ENCODE assay signal across 8 mouse cellular contexts in the genomic region with DNA sequence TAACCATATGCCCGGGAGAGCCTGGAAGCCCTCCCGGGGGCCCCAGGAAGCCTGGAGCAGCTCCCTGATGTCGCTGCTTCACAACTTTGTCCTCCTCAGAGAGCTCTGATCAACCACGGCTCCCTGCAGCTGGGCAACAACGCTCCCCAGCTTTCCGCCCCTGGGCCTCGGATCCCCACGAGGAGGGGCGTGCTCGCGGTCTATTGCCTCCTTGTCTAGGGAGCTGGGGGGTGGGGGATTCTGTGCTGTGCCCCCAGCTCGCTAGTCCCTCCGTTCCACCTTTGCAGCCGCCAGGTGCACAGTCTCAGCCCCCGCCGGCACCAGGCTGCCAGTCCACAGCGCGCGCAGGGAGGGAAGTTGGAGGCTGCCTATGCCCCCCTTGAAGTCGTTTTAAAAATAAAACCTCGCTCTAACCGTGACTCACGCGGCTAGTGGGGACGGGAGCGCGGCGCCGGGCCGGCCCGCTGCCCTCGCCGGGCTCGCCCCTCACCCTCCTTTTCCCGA. TPM values are rescaled to one million over a fixed set of nuclear protein-coding genes. Genes with fewer than 3 reads are reported as not detected.
DNase-seq lines count a peak whose midpoint lies in the region; ATAC-seq lines count a peak whose summit lies in the region.

No protein-coding gene starts in this region.

- H3K9ac ChIP-seq in forebrain, embryonic 14.5 days (ENCODE audit: low read length) = peak overlapping the region; percentile 84
- H3K9ac ChIP-seq in liver, embryonic 11.5 days (ENCODE audit: low read depth, low read length) = peak overlapping the region; percentile 26; the same call in 1 of the 2 replicates
- peak overlapping the region; percentile 58 for H3K9ac ChIP-seq in stomach, embryonic 15.5 days

- H3K4me1 ChIP-seq in forebrain, embryonic 14.5 days (ENCODE audit: control insufficient read depth, insufficient read depth, low read length) = peaks cover 19% of the 10 kb centered on the region
- H3K4me1 ChIP-seq in liver, embryonic 11.5 days (replicated peaks; ENCODE audit: control insufficient read depth, insufficient read depth, low read length) = peaks cover 5% of the 10 kb centered on the region
- H3K4me1 ChIP-seq in stomach, embryonic 15.5 days = peaks cover 28% of the 10 kb centered on the region

- no peaks in the 10 kb centered on the region for H3K9me3 ChIP-seq in forebrain, embryonic 14.5 days (replicated peaks; ENCODE audit: control insufficient read depth, low read length)
- H3K9me3 ChIP-seq in liver, embryonic 11.5 days (ENCODE audit: control insufficient read depth, low read length) = no peaks in the 10 kb centered on the region
- H3K9me3 ChIP-seq in stomach, embryonic 15.5 days = no peaks in the 10 kb centered on the region

- H3K4me3 ChIP-seq in forebrain, embryonic 14.5 days (ENCODE audit: low read depth, low read length) = peak overlapping the region; percentile 77
- H3K4me3 ChIP-seq in liver, embryonic 11.5 days (ENCODE audit: low read depth, low read length) = peak overlapping the region; percentile 57
- peak overlapping the region; percentile 66 for H3K4me3 ChIP-seq in stomach, embryonic 15.5 days (replicated peaks)

- no peaks in the 10 kb centered on the region for H3K36me3 ChIP-seq in forebrain, embryonic 14.5 days (ENCODE audit: control insufficient read depth, insufficient read depth, low read length)
- H3K36me3 ChIP-seq in liver, embryonic 11.5 days (ENCODE audit: control insufficient read depth, insufficient read depth, low read length) = no peaks in the 10 kb centered on the region
- no peaks in the 10 kb centered on the region for H3K36me3 ChIP-seq in stomach, embryonic 15.5 days

- H3K4me2 ChIP-seq in forebrain, embryonic 14.5 days (ENCODE audit: low read length) = peak overlapping the region; percentile 93
- H3K4me2 ChIP-seq in liver, embryonic 11.5 days = peak overlapping the region; percentile 71
- H3K4me2 ChIP-seq in stomach, embryonic 15.5 days = peak overlapping the region; percentile 100

- peak; percentile 46 for DNase-seq in kidney, adult 18-20 months
- DNase-seq in kidney, postnatal 14 days = no peak
- DNase-seq in brain, adult 2 months (ENCODE audit: low read depth, low spot score) = peak; percentile 74
- peak; percentile 50 for DNase-seq in forebrain, embryonic 14.5 days (ENCODE audit: low spot score)
- DNase-seq in liver, embryonic 11.5 days (ENCODE audit: low spot score) = no peak
- DNase-seq in spleen, postnatal 10 days (ENCODE audit: low spot score in 2 of 2) = no peak
- no peak for DNase-seq in gastrocnemius, postnatal 10 days

- H3K27me3 ChIP-seq in forebrain, embryonic 14.5 days (replicated peaks; ENCODE audit: control insufficient read depth, insufficient read depth, low read length) = 0 out of 2 replicates have a peak, but pooled peaks cover 3% of the 10 kb centered on the region
- H3K27me3 ChIP-seq in liver, embryonic 11.5 days (replicated peaks; ENCODE audit: control insufficient read depth, insufficient read depth, low read length) = peaks cover 85% of the 10 kb centered on the region
- H3K27me3 ChIP-seq in stomach, embryonic 15.5 days (replicated peaks) = peaks cover 33% of the 10 kb centered on the region

- 0% methylated on average over 32 of the region's 35 CpGs for WGBS in forebrain, embryonic 14.5 days
- WGBS in liver, embryonic 11.5 days = 1% methylated on average over 35 of the region's 35 CpGs
- WGBS in stomach, embryonic 15.5 days = 1% methylated on average over 35 of the region's 35 CpGs

- ATAC-seq in forebrain, embryonic 14.5 days = peak; percentile 14; the same call in 1 of the 2 replicates
- no peak for ATAC-seq in liver, embryonic 11.5 days (replicated peaks; ENCODE audit: low FRiP score)
- 0 out of 2 replicates have a peak, but pooled peaks have one; percentile 8 for ATAC-seq in stomach, embryonic 15.5 days (ENCODE audit: insufficient read depth, low FRiP score, low read depth)

- H3K27ac ChIP-seq in forebrain, embryonic 14.5 days (ENCODE audit: low read depth, low read length) = peak overlapping the region; percentile 72
- H3K27ac ChIP-seq in liver, embryonic 11.5 days (ENCODE audit: low read depth, low read length) = no peak overlapping the region
- H3K27ac ChIP-seq in stomach, embryonic 15.5 days = no peak overlapping the region

RNA-seq across cellular contexts. Expression of gene Otub1, which starts 41.2 kb away (rescaled TPM):
- polyA plus RNA-seq in forebrain, embryonic 14.5 days (2014; fragmentation: Nextera tagmentation; extraction: Ambion mirVana) = 262 TPM in 2 replicates
- polyA plus RNA-seq in liver, embryonic 11.5 days (2014; fragmentation: Nextera tagmentation; extraction: Ambion mirVana) = 139 and 140 TPM in 2 replicates
- 163 and 169 TPM in 2 replicates for polyA plus RNA-seq in stomach, embryonic 15.5 days (2015; fragmentation: Nextera tagmentation; extraction: Ambion mirVana)
- 10 to 100 TPM; 63.2 to 67.3 TPM for total RNA-seq in gastrocnemius, postnatal 10 days (2021)

RNA-seq across cellular contexts. Expression of gene Cox8a, which starts 52.5 kb away (rescaled TPM):
- polyA plus RNA-seq in forebrain, embryonic 14.5 days (2014; fragmentation: Nextera tagmentation; extraction: Ambion mirVana) = 772 and 935 TPM in 2 replicates
- 1,017 and 1,108 TPM in 2 replicates for polyA plus RNA-seq in liver, embryonic 11.5 days (2014; fragmentation: Nextera tagmentation; extraction: Ambion mirVana)
- 988 and 1,377 TPM in 2 replicates for polyA plus RNA-seq in stomach, embryonic 15.5 days (2015; fragmentation: Nextera tagmentation; extraction: Ambion mirVana)
- total RNA-seq in gastrocnemius, postnatal 10 days (2021) = 100 to 1,000 TPM; 275 to 315 TPM

RNA-seq across cellular contexts. Expression of gene Flrt1, which starts 59.3 kb away (rescaled TPM):
- 9.5 and 12.2 TPM in 2 replicates for polyA plus RNA-seq in forebrain, embryonic 14.5 days (2014; fragmentation: Nextera tagmentation; extraction: Ambion mirVana)
- 0.60 and 0.64 TPM in 2 replicates for polyA plus RNA-seq in liver, embryonic 11.5 days (2014; fragmentation: Nextera tagmentation; extraction: Ambion mirVana)
- polyA plus RNA-seq in stomach, embryonic 15.5 days (2015; fragmentation: Nextera tagmentation; extraction: Ambion mirVana) = 3.5 and 4.2 TPM in 2 replicates
- total RNA-seq in gastrocnemius, postnatal 10 days (2021) = under 1 TPM; 0.61 to 0.99 TPM

Comparison
In these comparisons a context has a peak if more than half of its experiments do, and no peak if none do; other contexts are left out.
1. DNase-seq: peak in kidney, adult 18-20 months (single experiment), brain, adult 2 months (single experiment) and forebrain, embryonic 14.5 days (single experiment); none in kidney, postnatal 14 days (single experiment), liver, embryonic 11.5 days (single experiment), spleen, postnatal 10 days (0 of 2) and gastrocnemius, postnatal 10 days (single experiment).
2. H3K9ac ChIP-seq: peak in every context shown above with its lines; median percentile 84 in forebrain, embryonic 14.5 days; 58 in stomach, embryonic 15.5 days; 26 in liver, embryonic 11.5 days.
3. Peak in every context shown above with its lines, with median percentiles within 50 percentile points of each other: H3K4me2 ChIP-seq and H3K4me3 ChIP-seq.